Mouse (Mus musculus) frontal cortex, postnatal 10 days (tissue): Measurements from ENCODE around the gene Ryk.

ENCODE experiments used
- DNase-seq, 2 experiments: peaks; one replicate each; pipeline ENCODE4 v3.0.0; 2022; ENCODE audit warnings: low spot score in 2 of 2, mixed read lengths in 1 of 2

Ryk gene

GRCm38 (mm10) chr9:102834742-102835591 is at the start of gene Ryk:
Ryk (plus strand) TSS chr9:102834917.
- peak; percentile 63 to 78 for DNase-seq

- DNase-seq: no peak
Observed at GRCm38 (mm10) chr9:102789491-102789890, 45.2 kb upstream of the Ryk start.

GRCm38 (mm10) chr9:102791845-102792244 is 42.9 kb upstream of the Ryk start:
- DNase-seq: no peak

- no peak for DNase-seq
Observed at GRCm38 (mm10) chr9:102792836-102793235, 41.9 kb upstream of the Ryk start.

GRCm38 (mm10) chr9:102793286-102793809 is 41.4 kb upstream of the Ryk start:
- DNase-seq: peak in 1 of 2 experiments; percentile 38

GRCm38 (mm10) chr9:102798406-102798805 is 36.3 kb upstream of the Ryk start:
- no peak for DNase-seq

GRCm38 (mm10) chr9:102806056-102806573 is 28.6 kb upstream of the Ryk start:
- DNase-seq: no peak

GRCm38 (mm10) chr9:102811192-102811591 is 23.5 kb upstream of the Ryk start:
- DNase-seq: no peak

- no peak for DNase-seq
Observed at GRCm38 (mm10) chr9:102818228-102818627, 16.5 kb upstream of the Ryk start.

GRCm38 (mm10) chr9:102828604-102829003 is 6.1 kb upstream of the Ryk start:
- DNase-seq: no peak

- DNase-seq: no peak
Observed at GRCm38 (mm10) chr9:102831541-102831940, 3.2 kb upstream of the Ryk start.

- DNase-seq: no peak
Observed at GRCm38 (mm10) chr9:102834414-102834741, 339 bp upstream of the Ryk start.

GRCm38 (mm10) chr9:102836279-102836678 is 1.6 kb downstream of the Ryk start:
- no peak for DNase-seq

GRCm38 (mm10) chr9:102840792-102841778 is 6.4 kb downstream of the Ryk start:
- DNase-seq: no peak

GRCm38 (mm10) chr9:102841832-102842231 is 7.1 kb downstream of the Ryk start:
- DNase-seq: no peak

GRCm38 (mm10) chr9:102842498-102842897 is 7.8 kb downstream of the Ryk start:
- no peak for DNase-seq

GRCm38 (mm10) chr9:102843577-102843976 is 8.9 kb downstream of the Ryk start:
- DNase-seq: no peak

- no peak for DNase-seq
Observed at GRCm38 (mm10) chr9:102845851-102846250, 11.1 kb downstream of the Ryk start.

GRCm38 (mm10) chr9:102846348-102846747 is 11.6 kb downstream of the Ryk start:
- DNase-seq: no peak

GRCm38 (mm10) chr9:102852076-102853022 is 17.6 kb downstream of the Ryk start:
- DNase-seq: no peak

- DNase-seq: no peak
Observed at GRCm38 (mm10) chr9:102857856-102858255, 23.1 kb downstream of the Ryk start.
